ENCODE assay signal across 16 mouse cellular contexts in the genomic region with DNA sequence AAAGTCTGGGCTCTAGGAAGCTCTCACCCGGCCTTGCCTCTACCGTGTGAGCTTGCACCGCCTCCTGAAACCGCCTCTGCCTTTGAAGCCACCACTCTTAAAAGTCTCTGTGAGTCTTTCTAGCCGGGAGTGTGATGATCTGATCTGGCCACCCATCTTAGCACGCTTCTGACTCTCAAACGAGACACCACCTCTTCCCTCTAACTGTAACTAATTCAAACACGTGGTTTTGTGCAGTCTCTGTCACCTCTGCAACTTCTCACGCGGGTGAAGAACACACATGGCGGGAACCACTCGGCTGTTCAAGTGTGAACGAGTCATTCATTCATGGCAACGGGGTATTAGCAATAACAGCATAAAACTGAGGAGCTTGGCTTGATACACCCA. TPM values are rescaled to one million over a fixed set of nuclear protein-coding genes. Genes with fewer than 3 reads are reported as not detected.
DNase-seq lines count a peak whose midpoint lies in the region; ATAC-seq and TF ChIP-seq lines count a peak whose summit lies in the region.
"Had no signal": no experiment of that assay in that cellular context is flagged by ENCODE, and none has a peak within 500 bp of the region (broad histone marks: within the 10 kb centered on the region; RNA-seq: fewer than 3 reads in every experiment).

No protein-coding gene starts in this region.

- H3K4me3 ChIP-seq in limb, embryonic 15.5 days: no peak overlapping the region
- no peak overlapping the region for H3K4me3 ChIP-seq in limb, embryonic 10.5 days
- 0 out of 2 replicates have a peak overlapping the region, but pooled peaks have one; percentile 10 for H3K4me3 ChIP-seq in E14TG2a.4 (replicated peaks; ENCODE audit: low read length)
- H3K4me3 ChIP-seq: left cerebral cortex, adult 2 months; liver, embryonic 15.5 days; lung, embryonic 15.5 days had no signal

- H3K9me3 ChIP-seq in limb, embryonic 15.5 days: no peaks in the 10 kb centered on the region
- peaks cover 3% of the 10 kb centered on the region; the same call in 1 of the 2 replicates for H3K9me3 ChIP-seq in limb, embryonic 10.5 days (replicated peaks)
- no peaks in the 10 kb centered on the region for H3K9me3 ChIP-seq in E14TG2a.4 (ENCODE audit: low read length)
- H3K9me3 ChIP-seq: liver, embryonic 15.5 days; lung, embryonic 15.5 days had no signal

- no peak for ATAC-seq in limb, embryonic 15.5 days (ENCODE audit: insufficient number of reproducible peaks, low FRiP score, low TSS enrichment, low read depth)
- peak; percentile 28 for ATAC-seq in activated CD4-positive, CD25-positive, alpha-beta regulatory T cell, adult 4 months
- ATAC-seq: forebrain, postnatal 0 days; hindbrain, embryonic 16.5 days; midbrain, embryonic 16.5 days had no signal

- intact Hi-C loops in left cerebral cortex, postnatal 36 days (cut with DNase I): loop anchor here (1.0 kb wide), 1 partner anchor 55 kb away; no protein-coding TSS in a partner anchor
- intact Hi-C loops in left cerebral cortex, postnatal 4 days (cut with DNase I): no loop called here
- intact Hi-C loops in left cerebral cortex, postnatal 25 days (cut with DNase I): loop anchor here (5.0 kb wide), 1 partner anchor 154 kb away; no protein-coding TSS in a partner anchor

- peaks cover 13% of the 10 kb centered on the region for H3K4me1 ChIP-seq in limb, embryonic 15.5 days
- peaks cover 14% of the 10 kb centered on the region for H3K4me1 ChIP-seq in limb, embryonic 10.5 days
- peaks cover 82% of the 10 kb centered on the region for H3K4me1 ChIP-seq in E14TG2a.4 (replicated peaks; ENCODE audit: low read depth, low read length)

- no peak overlapping the region for H3K9ac ChIP-seq in limb, embryonic 15.5 days
- H3K9ac ChIP-seq: forebrain, postnatal 0 days; liver, embryonic 15.5 days; lung, embryonic 15.5 days had no signal

- TF ChIP-seq CTCF in E14TG2a.4 (conservative IDR thresholded peaks at IDR 0.05; ENCODE audit: low read length): no peak

- no peak overlapping the region for H3K4me2 ChIP-seq in limb, embryonic 15.5 days
- H3K4me2 ChIP-seq: heart, embryonic 11.5 days had no signal

- H3K27me3 ChIP-seq in limb, embryonic 15.5 days: no peaks in the 10 kb centered on the region
- H3K27me3 ChIP-seq in limb, embryonic 10.5 days (ENCODE audit: low read depth, poor library complexity, severe bottlenecking): no peaks in the 10 kb centered on the region
- H3K27me3 ChIP-seq in E14TG2a.4 (ENCODE audit: insufficient read depth, low read length): no peaks in the 10 kb centered on the region
- H3K27me3 ChIP-seq: liver, embryonic 15.5 days; lung, embryonic 15.5 days had no signal

- 73% methylated on average over 14 of the region's 14 CpGs for WGBS in limb, embryonic 15.5 days
- WGBS in limb, embryonic 10.5 days: 74% methylated on average over 14 of the region's 14 CpGs

- 0 out of 2 replicates have a peak overlapping the region, but pooled peaks have one; percentile 7 for H3K27ac ChIP-seq in limb, embryonic 15.5 days
- no peak overlapping the region for H3K27ac ChIP-seq in limb, embryonic 10.5 days
- H3K27ac ChIP-seq: left cerebral cortex, adult 2 months; liver, embryonic 15.5 days; lung, embryonic 15.5 days had no signal

- peaks cover 22% of the 10 kb centered on the region for H3K36me3 ChIP-seq in limb, embryonic 15.5 days
- peaks cover 41% of the 10 kb centered on the region for H3K36me3 ChIP-seq in limb, embryonic 10.5 days
- H3K36me3 ChIP-seq in E14TG2a.4 (ENCODE audit: insufficient read depth, low read length): peaks cover 16% of the 10 kb centered on the region

- no peak for DNase-seq in limb, embryonic 10.5 days (ENCODE audit: low spot score)
- no peak for DNase-seq in left cerebral cortex, postnatal 36 days (ENCODE audit: low spot score in 2 of 2)
- no peak for DNase-seq in left cerebral cortex, postnatal 4 days
- no peak for DNase-seq in left cerebral cortex, postnatal 25 days (ENCODE audit: low spot score in 2 of 2)

RNA-seq across cellular contexts. Expression of a gene that starts 2.9 kb away (rescaled TPM):
- 12.7 and 15.1 TPM in 2 replicates for polyA plus RNA-seq in limb, embryonic 15.5 days (2015; fragmentation: Nextera tagmentation; extraction: Ambion mirVana)
- 15.9 and 19.4 TPM in 2 replicates for polyA plus RNA-seq in limb, embryonic 10.5 days (2016; fragmentation: Nextera tagmentation; extraction: Ambion mirVana)
- polyA plus RNA-seq in activated CD4-positive, CD25-positive, alpha-beta regulatory T cell, adult 4 months (2017; shearing (Covaris generic)): 10 to 100 TPM; 23.3 to 23.5 TPM
- 1 to 10 TPM; 3.9 to 6.6 TPM for total RNA-seq in left cerebral cortex, postnatal 36 days (2021)
- 1 to 10 TPM; 7.8 to 8.0 TPM for total RNA-seq in left cerebral cortex, postnatal 4 days (2021)
- 1 to 10 TPM; 4.6 to 4.9 TPM for total RNA-seq in left cerebral cortex, postnatal 25 days (2021)

RNA-seq across cellular contexts. Expression of a gene that starts 14.1 kb away (rescaled TPM):
- polyA plus RNA-seq in limb, embryonic 15.5 days (2015; fragmentation: Nextera tagmentation; extraction: Ambion mirVana): 10.5 and 12.3 TPM in 2 replicates
- 16.3 and 17.4 TPM in 2 replicates for polyA plus RNA-seq in limb, embryonic 10.5 days (2016; fragmentation: Nextera tagmentation; extraction: Ambion mirVana)
- polyA plus RNA-seq in activated CD4-positive, CD25-positive, alpha-beta regulatory T cell, adult 4 months (2017; shearing (Covaris generic)): 1 to 10 TPM in 1 of 2 experiments, under 1 TPM in 1; 0.76 to 1.2 TPM
- 10 to 100 TPM; 19.4 to 21.4 TPM for total RNA-seq in left cerebral cortex, postnatal 36 days (2021)
- total RNA-seq in left cerebral cortex, postnatal 4 days (2021): 10 to 100 TPM; 39.0 to 39.2 TPM
- 10 to 100 TPM; 16.8 to 22.3 TPM for total RNA-seq in left cerebral cortex, postnatal 25 days (2021)

RNA-seq across cellular contexts. Expression of a gene that starts 56.3 kb away (rescaled TPM):
- polyA plus RNA-seq in limb, embryonic 15.5 days (2015; fragmentation: Nextera tagmentation; extraction: Ambion mirVana): 0.17 and 0.25 TPM in 2 replicates
- polyA plus RNA-seq in limb, embryonic 10.5 days (2016; fragmentation: Nextera tagmentation; extraction: Ambion mirVana): 0.26 TPM in 1 of 2 replicates, not detected in the other
- polyA plus RNA-seq in activated CD4-positive, CD25-positive, alpha-beta regulatory T cell, adult 4 months (2017; shearing (Covaris generic)): under 1 TPM in 1 of 2 experiments, not detected in 1; 0.07 TPM
- 100 to 1,000 TPM; 365 to 407 TPM for total RNA-seq in left cerebral cortex, postnatal 36 days (2021)
- 10 to 100 TPM; 53.6 to 65.1 TPM for total RNA-seq in left cerebral cortex, postnatal 4 days (2021)
- total RNA-seq in left cerebral cortex, postnatal 25 days (2021): 100 to 1,000 TPM; 318 to 355 TPM
- total RNA-seq: hematopoietic stem cell, adult 5-6 weeks had no signal
- polyA plus RNA-seq: heart, postnatal 0 days had no signal

Comparison
In these comparisons a context has a peak if more than half of its experiments do, and no peak if none do; other contexts are left out.
1. RNA of a gene that starts 56.3 kb away (total RNA-seq): 365 to 407 TPM in left cerebral cortex, postnatal 36 days and 318 to 355 TPM in left cerebral cortex, postnatal 25 days; 53.6 to 65.1 TPM in left cerebral cortex, postnatal 4 days; every median in the first group is over 4 times any median in the second.